Mouse (Mus musculus) embryo, embryonic 10 days (tissue): ENCODE results near the gene Ctdsp2.

ENCODE experiments used
- DNase-seq: peaks from one replicate; pipeline ENCODE4 v3.0.0-alpha.2; 2015; ENCODE audit warnings: low spot score

Gene Ctdsp2

DNA sequence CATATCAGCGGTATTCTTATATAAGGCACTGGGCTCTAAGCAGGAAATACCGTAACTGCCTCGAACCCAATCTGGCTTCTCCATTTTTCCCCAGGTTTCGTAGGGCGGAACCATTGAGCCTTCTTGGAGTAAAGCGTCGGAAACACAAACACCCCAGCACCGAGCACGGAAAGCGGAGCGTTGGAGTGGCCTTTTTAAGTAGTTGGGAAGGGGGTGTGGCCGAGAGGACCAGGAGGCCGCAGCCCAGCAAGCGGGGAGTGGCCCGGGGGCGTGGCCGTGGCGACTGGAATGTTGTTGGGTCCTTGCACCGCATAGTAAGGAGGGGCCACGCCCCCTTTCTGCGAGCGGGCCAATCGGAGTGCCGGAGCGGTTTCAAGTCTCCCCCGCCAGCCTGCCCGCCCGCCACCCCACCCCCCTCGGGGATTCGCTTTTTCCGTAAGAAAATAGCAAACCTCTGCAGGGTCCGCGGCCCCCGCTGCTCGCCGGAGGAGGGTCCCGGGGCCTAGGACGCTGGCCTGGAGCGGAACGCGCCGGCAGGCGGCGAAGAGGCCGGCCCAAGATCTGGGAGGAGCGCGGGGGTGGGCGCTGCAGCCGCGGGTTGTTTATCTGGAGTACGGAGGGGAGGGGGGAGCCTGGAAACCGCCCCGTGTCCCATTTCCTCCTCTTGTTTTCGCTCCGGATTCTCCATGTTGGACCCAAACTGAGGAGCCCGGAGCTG lies at the start of gene Ctdsp2:
Ctdsp2 (plus strand) TSS at position 441 of the 718 bp plus-strand sequence.
- DNase-seq, result peak; percentile 100

DNA sequence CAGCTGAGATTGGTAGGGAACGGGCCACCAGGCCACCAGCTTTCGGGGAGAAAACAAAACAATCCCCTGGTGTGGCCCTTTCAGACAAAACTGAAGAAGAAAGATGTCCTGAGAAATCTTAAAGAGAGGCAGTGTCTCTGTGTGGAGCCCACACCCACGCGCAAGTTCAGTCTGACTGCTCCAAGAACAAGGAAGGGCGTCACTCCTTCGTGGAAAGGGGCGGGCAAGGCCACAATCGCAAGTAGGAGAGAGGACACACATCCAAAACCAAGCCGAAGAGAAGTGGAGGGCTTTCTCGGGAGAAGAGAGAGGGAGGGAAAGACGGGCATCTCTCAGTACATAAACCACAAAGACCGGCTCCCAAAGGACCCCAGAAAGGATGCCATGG lies 49.7 kb upstream of the Ctdsp2 start:
- DNase-seq, result peak; percentile 11

DNA sequence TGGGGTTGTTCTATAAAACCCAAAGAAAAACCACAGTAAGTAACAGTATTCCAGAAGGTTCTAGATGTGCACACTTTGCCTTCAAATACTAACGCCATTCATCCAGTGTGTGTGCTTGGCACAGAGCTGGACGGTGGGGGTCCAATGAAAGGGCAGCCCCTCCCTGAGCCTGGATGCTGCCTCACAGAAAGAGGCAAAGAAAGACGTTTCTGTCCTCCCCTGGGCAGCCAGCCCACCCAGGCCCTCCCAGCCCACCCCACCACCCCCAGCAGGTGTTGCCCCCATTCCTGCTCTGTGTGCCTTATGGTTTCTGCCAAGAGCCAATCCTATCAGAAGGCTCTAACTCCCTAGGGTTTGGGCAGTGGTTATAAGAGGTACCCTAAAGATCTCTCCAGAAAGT lies 49.0 kb upstream of the Ctdsp2 start:
- no peak for DNase-seq

DNA sequence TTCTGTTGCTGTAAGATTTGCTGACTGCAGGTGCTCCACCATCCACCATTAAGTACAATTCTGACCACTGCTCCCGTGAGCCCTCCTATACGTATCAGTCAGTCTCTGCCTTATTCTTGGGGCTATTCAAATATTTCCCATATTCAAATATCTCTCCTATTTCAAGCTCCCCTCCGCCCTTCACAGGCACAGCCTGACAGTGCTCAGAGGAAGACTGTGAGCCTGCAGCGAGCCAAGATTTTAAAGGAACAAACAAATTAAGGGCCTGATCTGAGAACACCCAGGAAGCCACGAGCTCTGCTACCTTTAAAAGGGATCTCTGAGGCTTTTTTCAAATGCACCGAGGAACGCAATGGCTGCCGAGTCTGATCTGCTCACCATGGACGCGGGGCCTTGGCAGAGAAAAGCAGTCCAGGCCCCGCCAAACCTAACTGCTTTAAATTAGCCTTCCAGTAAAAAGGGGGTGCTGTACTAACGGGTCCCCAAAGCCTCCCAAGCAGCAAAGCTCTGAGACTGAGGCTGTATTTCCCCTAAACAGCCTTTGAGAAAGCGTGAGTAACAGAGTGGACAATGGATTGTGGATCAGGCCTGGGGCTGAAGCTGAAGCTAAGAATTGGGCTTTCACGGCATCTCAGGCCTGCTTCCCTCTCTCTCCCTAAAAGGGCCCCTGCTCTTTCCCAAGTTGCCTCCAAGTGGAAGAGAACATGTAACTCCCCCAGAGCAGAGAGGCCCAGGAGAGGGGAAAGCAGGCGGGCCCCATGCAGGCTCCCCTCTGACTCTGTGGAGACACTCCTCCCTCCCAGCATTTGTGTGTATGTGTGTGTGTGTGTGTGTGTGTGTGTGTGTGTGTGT lies 48.0 kb upstream of the Ctdsp2 start:
- no peak for DNase-seq

DNA sequence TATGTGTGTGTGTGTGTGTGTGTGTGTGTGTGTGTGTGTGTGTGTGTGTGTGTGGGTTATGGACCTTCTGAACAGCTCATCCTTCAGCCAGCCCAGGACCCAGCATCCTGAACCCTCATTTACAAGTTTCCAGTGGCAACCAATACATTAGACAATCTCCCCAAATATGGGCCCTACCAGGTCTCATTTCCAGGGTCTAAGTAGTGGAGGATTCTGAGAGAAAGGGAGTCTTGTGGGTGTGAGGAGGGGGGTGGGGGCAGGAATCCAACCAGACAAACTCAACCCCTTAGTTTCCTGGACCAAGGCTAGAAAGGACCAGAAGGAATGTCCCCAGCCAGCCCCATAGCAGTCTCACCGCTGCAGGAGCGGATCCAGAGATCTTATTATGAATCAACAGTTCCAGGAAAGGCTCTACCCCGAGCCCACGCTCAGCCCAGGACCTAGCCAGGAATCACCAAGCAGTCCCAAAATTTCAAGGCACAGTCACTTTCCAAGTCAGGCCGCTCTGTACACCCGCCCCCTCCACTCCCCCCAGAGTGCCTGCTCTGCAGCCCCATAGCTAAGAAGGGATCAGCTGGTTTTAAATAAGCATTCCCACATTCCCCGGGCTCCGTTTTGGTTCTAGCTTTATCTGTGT lies 47.3 kb upstream of the Ctdsp2 start:
- no peak for DNase-seq

DNA sequence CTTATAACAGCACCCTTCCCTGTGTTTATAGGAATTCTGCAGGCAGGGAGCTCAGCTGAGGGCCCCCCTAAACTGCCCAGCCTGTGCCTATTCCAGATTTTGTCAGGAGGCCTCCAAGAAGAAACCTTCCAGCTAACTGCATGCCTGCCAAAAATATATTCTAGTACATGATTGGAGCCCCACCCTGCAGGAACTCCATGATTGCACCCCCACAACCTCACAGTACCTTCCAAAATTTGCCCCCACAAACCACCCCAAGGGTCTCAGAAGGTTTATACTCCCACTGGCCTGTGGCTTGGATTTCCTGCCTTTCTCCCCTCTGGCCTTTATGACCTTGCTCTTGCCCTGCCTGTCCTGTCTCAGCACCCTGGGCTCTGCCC lies 46.8 kb upstream of the Ctdsp2 start:
- DNase-seq, result no peak

DNA sequence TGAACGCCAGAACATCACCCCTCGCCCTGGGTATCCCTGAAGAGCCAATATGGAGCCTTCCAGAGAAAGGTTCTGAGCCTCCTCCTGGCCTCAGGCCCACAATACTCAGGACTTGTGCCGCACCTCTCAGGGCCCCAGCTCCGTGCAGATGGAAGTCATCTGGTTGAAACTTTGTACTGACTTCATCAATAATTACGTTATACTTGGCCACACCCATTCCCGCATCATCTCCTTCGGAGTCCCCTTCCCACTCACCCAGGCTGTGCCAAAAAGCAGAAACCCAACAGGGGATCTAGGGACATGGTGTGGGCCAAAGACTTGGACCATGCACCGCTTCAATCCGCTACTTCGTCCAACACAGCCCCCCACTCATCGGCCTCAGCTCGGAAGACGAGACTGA lies 44.0 kb upstream of the Ctdsp2 start:
- no peak for DNase-seq

DNA sequence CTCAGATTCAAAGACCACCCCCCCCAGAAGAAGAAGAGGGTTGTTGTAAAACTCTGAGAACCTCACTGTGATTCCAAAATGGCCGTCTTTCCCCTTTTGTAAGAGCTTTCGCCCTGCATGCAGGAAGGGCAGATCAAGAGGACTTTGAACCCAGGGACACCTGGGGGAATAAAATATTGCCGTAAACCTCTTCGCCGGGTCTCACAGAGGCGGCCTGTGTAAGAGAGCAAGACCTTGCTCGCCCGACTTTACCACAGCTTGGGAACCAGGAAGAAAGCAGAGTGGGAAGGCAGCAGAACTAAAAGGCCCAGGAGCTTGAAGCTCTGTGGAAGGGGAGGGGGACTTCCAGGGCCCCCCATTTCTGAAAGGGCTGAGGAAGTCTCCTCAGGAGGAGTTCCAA lies 43.4 kb upstream of the Ctdsp2 start:
- no peak for DNase-seq

DNA sequence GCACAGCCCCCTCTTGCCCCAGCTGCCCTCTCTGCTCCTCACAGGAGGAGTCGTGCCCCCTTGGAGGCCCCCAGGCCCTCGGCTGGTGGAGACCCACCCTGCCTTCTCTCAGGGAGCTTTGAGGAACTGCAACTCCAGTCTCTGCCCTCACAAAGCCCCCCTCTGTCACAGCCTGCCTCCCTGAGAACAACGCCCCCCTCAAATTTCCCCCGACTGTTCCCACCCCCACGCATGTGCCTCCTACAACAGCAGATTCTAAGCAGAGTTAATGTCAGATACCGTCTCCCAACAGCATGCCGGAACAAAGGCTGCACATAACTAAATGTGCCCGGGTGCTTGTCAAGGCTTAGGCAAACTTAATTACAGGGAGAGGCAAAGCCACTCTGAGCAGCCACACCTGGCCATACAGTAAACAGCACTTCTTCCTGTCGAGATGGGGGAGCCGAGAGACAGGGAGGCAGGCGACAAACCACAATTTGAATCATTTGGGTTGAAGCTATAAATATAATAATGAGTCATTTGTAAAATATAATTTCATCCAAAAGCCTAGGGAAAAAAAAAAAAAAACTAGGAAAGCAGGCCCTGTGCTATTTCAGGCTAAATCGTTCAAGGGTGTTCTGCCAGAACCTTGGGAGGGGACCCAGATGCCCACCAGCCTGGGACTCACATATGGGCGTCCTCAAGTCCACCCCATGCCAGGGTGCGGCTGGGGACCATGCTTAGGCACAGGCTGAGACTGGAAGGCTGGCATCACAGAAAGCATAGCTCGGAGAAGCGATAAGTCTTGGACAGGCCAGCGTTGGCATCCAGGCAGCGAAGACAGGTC lies 42.7 kb upstream of the Ctdsp2 start:
- DNase-seq, result no peak

DNA sequence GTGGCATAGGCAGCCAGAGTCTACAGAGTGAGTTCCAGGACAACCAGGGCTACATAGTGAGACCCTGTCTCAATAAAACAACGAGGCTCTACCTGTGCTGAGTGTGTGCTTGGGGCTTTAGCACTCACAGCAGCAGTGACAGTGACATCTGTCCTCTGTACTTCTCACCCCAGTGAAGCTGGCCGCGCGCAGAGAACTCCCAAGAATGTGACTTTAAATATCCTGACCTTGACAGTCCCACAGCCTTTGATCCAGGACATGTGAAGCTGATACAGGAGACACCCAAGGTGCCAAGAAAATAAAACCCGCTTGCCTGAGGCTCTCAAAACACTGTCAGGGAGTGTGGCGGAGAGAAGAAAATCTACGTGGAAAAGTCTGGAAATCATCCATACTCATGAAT lies 37.6 kb upstream of the Ctdsp2 start:
- no peak for DNase-seq

DNA sequence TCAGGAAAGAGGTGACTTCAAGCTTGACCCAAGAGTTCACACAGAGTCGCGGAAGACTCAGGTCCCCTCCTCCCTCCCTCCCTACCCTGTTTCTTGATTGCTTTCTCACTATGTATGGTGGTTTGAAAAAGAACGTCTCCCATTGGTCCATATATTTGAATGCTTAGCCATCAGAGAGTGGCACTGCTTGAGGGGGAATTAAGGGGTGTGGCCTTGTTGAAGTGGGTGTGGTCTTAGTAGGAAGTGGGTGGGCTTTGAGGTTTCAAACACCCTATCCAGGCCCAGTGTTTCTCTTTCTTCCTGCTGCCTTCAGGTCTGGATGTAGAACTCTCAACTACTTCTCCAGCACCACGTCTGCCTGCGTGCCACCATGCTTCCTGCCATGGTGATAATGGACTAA lies 33.0 kb upstream of the Ctdsp2 start:
- DNase-seq, result no peak

DNA sequence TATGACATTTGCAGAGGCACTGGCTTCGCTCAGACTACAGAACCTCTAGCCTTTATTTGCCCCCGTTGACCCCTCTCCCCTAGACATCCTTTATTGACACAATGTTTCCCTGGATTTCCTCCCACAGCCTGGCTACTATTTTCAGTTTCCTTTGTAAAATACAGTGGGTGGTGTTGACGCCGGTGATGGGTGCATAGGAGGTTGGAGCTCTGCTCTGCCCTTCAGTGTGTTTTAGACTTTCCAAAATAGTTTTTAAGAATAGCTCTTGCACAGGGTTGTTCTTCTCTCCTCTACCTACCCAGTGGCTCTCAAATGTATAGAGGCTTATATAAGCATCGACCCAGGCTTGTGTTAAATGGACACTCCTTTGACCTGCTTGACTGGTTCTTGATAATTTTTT lies 28.7 kb upstream of the Ctdsp2 start:
- DNase-seq, result no peak

DNA sequence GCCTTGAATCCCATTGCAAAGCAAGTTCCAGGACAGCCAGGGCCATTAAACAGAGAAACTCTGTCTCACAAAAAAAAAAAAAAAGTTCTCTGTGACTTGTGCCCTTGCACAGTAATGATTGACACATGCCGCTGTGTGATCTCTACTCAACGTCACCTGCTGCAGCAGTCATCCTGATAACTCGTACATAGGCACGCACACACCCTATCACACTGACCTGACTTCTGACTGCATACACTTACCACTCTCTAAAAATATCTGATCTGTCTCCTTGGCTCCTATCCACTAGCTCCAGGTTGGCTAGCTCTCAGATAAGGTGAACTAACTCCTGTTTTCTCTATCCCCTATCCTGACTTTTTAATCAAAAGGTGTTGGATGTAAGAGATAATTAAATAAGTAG lies 27.9 kb upstream of the Ctdsp2 start:
- DNase-seq, result no peak

DNA sequence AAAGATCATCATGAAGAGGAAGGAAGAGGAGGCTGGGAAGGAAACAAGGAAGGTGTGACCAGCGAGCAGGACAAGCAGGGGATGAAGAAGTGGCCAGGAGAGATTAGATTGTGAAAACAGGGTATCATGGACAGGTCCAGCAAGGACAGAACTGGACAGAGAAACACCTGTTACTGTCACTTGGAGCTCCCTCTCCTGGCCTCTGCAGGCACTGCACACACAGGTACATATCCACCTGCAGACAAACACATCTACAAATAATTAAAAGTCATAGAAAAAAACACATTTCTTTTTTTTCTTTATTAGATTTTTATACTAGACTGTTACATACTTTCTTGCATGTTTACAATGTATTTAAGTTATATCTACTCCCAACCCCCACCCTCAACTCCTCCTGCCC lies 26.1 kb upstream of the Ctdsp2 start:
- DNase-seq, result no peak

DNA sequence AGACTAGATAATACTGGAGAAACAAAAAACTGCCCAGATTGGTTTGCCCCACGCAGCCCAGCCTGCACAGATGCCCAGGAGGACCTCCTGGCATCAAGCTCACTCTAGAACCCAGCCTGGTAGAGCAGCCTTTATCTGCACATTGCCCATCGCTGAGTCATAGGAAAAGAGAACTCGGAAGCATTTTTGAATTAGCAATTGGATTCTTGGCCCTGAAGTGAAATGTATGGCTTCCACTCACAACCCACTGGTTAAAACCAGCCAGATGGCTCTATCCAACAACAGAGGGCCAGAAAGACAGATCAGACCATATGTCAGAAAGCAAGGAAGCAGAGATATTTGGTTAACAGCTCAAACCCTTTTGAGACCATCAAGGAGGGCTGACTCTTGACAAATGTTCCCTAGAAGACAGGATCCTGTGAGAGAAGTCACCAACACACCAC lies 25.5 kb upstream of the Ctdsp2 start:
- no peak for DNase-seq

DNA sequence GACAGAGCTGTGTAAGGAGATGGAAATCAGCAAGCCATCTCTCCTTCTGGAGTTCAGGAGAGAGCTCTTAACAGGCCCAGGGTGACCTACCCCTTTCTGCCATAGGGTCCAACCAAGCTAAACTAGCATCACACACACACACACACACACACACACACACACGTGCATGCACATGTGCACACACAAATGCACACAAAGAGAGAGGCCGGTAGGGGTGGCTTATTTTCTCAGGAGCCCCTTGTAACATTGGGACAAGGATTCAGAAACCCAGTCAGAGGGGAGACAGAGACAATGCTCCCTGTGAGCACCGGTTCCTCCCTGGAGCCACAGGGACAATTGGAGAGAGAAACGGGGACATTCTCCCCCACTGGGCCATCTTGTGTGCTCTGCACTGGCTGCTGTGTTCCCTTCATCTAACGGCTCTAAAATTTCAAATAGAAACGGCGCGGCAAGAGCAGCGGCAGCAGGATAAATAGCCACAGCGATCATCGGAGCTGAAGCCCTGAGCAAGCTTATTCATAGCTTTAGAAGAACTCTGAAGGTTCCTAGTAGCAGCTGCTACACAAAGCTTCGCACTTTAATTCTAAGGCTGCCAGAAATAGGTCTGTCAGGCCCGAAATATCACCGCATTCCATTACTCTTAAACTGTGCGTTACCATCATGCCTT lies 21.7 kb upstream of the Ctdsp2 start:
- DNase-seq, result peak; percentile 34

DNA sequence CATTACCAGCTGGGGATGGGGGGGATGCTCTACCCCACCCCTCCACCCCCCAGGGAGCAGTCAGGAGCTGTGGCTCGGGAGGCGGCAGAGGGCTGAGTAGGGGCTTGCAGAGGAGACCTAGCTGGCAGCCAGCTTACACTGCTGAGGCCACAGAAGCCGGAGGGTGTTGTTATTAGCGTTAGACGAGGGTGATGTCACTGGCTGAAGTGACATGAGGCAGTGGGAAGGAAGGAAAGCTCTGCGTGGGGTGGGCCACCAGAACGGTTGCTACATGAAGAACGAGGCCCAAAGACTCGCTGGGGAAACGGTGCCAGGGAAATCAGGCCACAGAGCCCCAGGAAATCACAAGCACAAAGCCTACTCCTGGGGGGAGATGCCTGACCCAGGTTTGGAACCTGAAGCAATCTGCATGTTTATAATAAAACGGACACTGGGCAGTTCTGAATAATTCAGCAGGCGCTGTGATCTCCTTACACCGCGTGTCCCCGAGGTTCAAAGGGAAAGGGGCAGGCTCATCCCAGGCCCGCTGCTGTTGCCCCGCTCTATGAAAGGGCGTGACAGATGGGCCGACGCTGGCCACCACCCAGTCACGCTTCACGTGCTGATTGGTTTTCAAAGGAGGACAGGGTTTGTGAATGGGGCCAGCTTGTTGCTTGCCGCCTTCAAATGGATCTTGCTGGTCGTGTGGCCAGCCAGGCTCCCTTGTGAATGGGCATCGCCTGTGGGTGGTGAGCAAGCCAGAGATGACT lies 21.0 kb upstream of the Ctdsp2 start:
- DNase-seq, result peak; percentile 91

DNA sequence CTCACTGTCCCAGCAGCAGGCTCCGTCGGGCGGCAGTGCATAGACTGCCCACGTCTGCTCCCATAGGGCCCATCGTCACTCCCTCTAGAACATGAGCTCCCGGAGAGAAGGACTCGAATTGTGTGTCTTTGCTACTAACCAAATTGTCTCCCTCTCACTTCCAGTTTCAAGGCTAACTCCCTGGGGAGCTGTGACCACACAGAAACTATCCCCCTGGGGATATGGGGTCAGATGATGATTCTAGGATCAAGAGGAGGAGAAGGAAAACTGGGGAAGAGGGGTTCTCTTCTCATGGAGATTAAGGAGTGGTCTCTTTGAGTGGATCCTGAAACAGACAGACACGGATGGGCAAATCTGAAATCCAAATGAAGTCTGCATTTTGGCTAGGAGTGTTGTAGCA lies 18.0 kb upstream of the Ctdsp2 start:
- DNase-seq, result no peak

DNA sequence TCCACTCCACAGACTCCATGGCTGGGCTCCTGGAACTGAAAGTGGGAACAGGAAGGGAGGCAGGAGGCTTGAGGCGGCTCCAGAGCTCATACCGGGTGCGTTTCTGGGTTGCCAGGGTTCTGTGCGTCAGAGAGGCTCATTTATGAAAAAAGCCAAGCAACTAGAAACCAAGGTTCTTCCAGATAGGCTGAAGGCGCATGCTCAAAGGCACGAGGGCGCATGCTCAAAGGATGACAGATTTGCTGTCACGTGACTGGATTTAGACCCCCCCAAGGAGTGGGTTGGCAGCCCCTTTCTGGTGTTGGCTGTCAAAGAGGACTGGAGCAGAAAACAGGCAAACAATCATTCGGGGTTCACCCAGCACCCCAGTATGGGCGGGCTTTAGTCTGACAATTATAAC lies 16.8 kb upstream of the Ctdsp2 start:
- no peak for DNase-seq

DNA sequence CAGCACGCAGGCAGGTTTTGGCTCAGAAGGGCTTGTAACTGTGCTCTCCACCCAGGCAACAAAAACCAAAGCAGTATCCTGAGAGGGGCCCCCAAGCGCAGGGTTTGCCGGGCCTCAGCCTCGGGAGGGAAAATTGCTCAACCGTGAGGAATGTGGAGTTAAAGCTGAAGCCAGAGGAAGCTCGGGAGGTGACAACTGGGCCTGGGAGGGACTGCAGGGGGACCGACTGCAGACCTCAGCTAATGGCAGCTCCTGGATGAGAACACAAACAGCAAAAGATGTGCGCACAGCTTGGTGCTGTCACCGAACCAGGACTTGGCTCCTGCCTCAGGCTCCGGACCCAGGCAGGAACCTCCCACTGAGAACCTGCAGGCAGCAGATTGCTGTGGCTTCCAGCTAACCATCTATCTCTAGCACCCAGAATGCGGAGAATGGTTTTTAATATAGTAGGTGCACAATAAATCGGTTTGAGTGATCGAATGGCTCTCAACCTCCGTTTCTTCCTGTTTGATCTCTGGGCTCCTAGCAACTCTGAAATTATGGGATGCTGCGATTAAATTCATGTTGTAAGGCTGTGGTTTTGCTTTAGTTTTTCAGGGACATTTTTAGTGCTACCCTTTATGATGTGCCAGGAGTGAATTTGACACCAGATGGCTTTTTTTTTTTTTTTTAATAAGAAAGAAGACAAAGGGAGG lies 16.1 kb upstream of the Ctdsp2 start:
- DNase-seq, result peak; percentile 74
